Mouse (Mus musculus) layer of hippocampus, postnatal 10 days (tissue): ENCODE data around the gene Scn1b. TPM values are rescaled to one million over a fixed set of nuclear protein-coding genes. Genes with fewer than 3 reads are reported as not detected.

Source experiments
- DNase-seq, 2 experiments: peaks; one replicate each; pipeline ENCODE4 v3.0.0; 2021; ENCODE audit warnings: low spot score in 2 of 2
- total RNA-seq, 2 experiments: library from RNA; stranded (reverse); gene quantifications; 2 replicates each; pipeline ENCODE4 v1.2.3; 2021

Scn1b gene
- total RNA-seq, 2 experiments from 2014 or later, result 264 to 274 TPM

DNA sequence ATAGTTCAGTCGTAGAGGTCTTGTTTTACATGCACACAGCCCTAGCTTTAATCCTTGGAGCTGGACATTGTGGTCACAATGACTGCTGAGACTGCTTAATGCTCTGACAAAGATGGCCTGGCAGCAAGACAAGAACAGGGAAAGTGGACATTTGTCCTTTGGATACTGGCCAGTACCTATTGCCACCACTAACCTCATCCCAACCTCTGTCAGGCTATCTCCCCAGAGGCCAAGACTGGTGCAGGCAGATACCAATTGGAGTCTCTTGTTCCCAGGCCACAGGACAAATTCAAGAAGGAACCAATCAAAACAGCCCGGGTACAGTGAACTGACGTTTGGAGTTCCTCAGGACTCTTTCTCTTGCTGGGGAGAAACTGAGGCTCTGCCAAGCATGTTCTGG lies 38.6 kb downstream of the Scn1b start:
- DNase-seq, result no peak

DNA sequence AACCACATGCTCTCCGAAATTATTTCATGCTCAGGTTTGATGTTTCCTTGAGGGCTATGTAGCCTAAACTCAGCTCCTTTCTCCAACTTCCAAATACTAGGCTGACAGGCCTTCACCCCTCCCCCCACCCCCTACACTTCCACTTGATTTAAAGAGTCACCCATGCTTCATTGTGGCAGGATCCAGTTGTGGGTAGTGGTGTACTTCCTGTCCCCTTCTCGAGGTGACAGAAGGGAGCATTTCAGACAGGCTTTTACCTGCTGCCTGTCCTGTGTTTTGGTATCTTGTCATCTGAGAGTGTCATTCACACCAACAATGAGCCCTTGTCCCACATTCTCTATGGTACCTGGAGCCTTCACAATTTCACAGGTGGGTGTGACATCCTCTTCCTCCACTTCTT lies 39.5 kb downstream of the Scn1b start:
- DNase-seq, result no peak

DNA sequence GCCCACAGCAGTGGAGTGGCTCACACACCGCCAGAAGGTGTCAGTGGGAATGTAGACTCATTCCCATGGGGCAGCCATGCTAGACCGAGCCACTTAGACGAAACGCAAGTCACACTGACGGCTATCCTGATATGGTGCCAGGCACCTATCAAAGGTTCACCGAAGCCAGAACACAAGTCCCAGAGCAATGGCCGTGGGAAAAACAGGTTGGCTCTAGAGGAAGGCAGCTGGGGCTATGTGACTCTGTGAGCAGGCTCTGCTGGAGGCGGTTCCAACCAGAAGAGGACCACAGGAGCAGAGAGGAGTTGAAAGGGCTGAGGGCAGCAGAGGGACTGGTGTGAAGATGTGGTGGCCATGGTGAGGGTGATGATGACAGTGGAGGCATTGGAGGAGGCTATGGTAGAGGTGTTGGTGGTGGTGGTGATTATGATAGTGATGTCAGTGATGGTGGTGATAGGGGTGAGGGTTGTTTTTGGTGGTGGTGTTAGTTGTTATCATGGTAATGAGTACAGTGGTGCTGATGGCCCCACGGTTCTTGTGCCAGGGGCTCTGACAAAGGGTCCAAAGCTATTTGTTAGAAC lies 40.5 kb downstream of the Scn1b start:
- DNase-seq, result no peak

DNA sequence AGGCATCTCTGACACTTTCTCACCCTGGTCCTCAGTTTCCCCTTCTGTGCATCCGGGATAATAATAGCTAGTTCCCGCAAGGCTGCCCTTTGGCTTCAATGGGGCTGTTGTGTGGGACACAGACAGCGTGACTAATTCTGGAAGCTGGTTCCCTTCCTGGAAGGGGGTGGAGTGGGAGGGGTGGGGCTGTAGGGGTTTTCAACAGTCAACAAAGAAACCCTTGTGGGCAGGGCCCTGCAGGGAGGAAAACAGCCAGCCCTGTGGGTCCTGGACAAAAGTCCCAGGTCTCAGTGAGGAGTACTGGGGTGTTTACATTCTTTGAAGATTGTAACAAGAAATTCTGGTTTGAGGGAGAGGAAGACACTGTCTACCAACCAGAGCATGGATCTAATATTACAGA lies 41.6 kb downstream of the Scn1b start:
- DNase-seq, result no peak

DNA sequence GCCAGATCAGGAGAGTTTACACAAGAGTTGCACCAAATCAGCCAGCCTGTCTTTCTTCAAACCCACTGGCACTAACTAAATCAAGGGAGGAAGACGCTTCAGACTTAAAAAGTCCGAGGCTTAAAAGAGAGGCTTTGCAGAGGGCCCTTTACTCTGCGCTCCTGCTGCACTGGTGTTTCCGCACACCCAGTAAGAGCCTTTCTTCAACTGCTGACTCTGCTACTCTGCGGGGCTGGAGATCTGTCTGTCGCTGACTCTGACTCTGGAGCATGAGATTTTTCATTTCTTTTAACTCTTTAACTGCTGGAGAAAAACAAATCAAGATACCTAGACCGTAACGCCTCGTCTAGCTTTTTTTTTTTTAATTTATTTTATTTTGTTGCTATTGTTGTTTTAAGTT lies 42.7 kb downstream of the Scn1b start:
- DNase-seq, result no peak

DNA sequence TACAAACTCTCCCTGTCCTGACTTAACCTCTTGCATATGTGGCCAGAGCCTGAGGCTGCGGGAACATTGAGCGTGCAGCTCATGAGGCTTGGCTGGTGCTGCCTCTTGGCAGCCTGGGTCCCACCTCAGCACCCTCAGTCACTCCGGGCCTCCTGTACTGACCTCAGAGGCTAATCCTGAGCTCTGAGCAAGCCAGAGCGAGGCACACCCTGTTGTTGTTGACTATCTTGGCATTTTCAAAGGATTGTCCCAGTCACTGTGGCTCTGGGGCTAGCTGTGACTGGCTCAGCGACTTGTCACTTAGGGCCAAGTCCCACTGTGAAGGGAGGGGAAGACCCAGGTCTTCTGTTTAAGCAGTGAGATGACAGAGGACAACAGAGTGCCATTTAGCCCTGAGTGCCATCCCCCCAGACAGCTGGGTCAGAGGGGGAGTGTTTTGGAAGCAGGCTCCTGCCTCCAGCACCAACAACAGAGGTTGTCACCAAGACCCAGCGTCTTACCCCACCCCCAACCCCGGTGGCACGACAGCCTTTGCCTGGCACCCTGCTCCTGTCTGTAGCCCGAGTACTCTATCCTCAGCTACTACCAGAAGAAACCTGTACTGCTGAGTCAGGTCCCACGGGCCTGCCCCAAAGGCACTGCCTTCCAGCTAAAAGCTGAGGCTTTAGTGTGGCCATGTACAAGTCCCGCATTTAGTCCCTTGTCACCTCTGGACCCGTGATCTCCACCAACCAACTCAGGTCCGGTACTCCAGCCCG lies 43.8 kb downstream of the Scn1b start:
- DNase-seq, result peak; percentile 56 to 64

DNA sequence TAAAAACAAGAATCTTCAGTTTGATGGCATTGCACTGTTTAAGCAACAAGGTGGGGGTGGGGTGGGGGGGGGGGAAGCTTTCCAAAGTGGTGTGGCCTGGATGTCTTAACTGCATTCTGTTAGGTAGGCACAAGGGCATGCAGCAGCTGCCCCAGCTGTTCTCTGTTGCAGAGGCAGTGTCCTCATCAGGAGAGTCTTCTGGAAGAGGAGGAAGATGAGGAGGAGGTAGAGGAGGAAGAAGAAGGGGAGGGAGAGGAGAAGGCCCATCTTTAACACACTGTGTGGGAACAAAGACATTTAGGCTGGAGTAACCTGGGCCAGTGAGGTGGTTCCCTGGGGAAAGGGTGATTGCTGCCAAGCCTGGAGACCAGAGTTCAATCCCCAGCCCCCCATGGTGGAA lies 44.7 kb downstream of the Scn1b start:
- DNase-seq, result no peak

DNA sequence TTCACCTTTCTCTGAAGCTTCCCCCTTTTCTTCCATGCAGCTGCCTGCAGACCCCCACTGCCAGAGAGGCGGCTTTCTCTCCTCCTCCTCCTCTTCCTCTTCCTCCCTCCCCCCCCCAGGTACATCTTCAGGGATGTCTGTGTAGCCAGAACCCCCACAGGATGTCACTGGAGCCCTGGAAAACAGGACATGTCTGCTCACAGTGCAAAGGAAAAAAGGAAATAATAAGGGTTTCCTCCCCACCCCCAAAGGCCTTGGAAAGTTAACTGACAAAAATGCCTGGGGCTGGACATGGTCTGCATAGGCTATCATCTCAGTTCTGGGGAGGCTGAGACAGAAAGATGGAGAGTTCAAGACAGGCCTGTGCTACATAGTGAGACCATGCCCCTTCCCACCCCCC lies 45.7 kb downstream of the Scn1b start:
- no peak for DNase-seq

DNA sequence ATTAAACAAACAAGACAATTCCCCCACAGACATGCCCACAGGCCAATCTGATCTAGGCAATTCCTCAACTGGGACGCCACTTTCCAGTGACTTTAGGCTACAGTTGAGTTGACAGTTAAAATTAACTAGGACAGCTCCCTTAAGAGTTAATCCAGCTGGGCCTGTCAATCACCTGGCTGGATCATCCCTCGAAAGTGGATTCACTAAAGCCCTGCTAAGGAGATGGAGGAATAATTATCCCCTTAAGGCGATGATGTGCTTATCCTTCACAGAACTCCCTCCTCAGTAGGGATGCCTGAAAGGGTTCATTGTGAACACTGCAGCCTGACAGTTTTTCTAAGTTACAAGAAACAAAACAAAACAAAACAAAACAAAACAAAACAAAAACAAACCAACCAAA lies 46.2 kb downstream of the Scn1b start:
- no peak for DNase-seq

DNA sequence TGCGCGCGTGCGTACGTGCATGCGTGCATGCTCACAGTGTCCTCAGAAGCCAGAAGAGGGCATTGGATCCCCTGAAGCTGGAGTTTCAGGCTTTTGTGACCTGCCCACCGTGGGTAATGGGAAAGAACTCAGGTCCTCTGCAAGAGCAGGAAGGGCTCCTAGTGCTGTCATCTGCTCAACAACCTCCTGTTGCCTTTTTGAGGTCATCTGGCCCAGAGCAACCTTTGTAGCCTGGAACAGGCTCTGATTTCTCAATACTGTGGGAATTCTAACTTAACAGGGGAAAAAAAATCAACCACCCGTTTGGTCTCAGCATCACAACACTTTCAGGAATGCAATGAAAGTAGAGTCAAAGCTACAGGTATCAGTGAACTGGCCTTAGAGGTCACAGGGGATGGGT lies 47.1 kb downstream of the Scn1b start:
- DNase-seq, result no peak

DNA sequence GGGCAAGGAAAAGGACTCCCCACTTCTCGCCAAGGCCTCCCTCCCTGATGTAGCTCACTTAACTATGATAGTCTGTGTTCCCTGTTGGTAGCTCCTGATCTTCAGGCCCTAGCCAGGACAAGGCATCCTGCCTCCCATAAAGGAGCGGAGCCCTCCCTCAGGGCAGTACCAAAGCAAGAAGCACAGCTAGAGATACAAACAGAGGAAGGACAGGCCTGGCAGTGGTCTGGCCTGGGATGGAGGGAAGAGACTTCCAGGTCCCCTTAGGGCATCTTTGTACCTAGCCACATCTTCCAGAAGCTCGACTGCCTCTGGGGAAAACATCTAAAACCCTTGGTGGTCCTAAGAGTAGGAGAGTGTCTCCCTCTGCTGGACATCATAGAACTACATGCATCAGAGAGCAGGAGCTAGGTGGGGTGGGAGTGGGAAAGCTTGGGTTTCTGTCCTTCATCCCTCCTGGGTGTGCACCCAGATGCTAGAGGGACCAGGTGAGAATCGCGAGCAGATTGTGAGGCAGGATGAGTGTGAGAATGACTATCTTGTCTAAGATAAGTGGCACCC lies 48.8 kb downstream of the Scn1b start:
- DNase-seq, result peak; percentile 72 to 74

DNA sequence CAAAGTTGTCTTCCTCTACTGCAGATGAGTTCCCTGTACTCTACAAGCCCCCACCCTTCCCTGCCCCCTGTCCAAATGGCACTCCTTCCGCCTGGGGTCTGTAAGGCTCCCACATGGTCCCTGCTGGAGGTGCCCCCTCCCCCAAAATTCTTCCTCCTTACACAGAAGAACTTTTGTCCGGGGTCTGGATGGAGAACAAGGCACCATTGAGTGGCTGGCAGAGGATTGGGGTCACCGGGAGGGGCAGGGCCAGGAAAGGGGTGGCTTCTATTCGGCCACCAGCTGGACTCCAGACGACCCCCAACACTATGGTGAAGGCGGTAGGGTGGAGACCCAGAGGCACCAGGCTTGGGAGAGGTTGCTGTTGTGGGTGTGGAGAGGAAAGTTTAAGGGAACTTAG lies 49.3 kb downstream of the Scn1b start:
- DNase-seq, result peak; percentile 58 to 67

DNA sequence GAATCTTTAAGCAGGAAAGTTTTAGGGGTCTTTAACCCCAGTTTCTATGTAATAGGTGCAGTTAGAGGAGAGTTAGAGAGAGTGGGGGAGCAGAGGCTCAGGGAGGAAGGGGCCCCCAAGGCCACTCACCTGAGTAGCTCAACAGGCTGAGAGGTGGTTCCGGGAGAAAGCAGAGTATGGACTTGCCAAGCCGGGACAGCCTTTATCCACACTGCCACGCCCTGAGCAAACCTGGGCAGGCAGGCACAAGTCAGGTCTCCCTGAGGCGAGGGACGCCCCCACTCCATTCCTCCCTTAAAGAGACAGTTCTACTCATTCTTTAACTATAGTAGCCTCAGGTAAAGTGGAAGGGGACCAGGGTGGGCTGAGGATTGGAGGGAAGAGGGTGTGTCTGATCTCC lies 50.3 kb downstream of the Scn1b start, which contains the start of gene Fxyd3:
Fxyd3 (minus strand) TSS at position 213 of the 400 bp plus-strand sequence.
- DNase-seq, result no peak

DNA sequence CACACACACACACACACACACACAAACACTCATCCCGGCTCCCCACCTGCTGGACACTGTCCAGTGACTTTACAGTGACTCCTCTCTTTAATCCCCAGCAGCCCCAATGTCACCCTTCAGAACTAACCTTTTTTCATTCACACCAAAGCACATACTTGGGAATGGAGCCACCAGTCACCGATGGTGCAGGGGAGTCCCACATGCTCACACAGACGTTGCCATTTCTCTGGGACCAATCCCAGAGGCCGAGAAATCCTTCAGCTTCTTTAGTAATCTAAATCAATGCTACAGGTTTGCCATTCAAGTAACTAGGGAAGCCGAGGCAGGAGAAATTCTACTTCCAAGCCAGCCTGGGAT lies 52.1 kb downstream of the Scn1b start:
- DNase-seq, result peak in 1 of 2 experiments; percentile 53

DNA sequence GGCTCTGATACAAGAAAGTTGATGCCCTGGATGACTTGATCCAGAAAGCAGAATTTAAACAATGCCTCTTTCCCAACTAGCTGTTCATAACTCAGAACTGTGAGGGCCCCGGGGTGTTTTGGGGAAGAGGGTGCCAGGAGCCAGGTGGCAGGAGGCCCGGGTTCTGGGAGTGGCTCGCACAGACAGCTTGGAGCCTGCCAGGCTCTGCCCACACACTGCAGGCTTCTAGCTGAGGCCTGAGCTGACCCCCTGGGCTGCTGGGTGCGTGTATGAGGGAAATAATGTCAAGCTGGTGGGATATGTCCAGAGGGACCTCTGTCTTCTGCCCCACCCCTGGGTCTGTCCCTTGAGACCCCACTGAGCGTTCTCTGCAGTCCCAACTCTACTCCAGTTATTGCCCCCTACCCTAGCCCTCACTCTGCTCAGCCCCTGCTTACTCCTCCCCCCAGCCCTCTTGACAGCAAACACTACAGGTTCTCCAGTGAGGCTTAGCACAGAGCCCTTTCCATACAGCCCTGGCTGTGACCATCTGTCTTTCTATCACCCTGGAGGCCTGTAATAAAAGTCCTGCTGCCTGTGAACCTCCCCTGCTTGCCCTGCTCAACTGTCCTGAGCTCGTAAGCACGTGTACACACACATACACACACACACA lies 52.6 kb downstream of the Scn1b start:
- DNase-seq, result peak in 1 of 2 experiments; percentile 53

DNA sequence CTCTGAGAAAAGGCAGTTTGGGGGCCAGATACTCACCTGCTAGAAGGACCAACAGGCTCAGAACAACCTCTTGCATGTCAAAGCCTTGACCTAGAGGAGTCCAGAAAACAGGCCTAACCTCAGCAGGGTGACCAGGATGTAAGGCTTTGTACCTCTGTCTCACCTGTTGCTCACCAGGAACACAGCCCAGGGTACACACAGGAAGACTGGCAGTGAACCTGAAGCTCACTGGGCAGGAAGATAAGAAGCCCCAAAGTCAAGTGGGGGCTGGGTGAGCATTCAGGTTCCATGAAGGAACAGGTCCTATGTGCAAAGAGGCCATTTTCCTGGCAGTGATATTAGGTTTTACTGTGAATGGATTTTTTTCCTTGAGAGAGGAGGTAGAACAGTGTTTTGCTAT lies 53.3 kb downstream of the Scn1b start:
- no peak for DNase-seq

DNA sequence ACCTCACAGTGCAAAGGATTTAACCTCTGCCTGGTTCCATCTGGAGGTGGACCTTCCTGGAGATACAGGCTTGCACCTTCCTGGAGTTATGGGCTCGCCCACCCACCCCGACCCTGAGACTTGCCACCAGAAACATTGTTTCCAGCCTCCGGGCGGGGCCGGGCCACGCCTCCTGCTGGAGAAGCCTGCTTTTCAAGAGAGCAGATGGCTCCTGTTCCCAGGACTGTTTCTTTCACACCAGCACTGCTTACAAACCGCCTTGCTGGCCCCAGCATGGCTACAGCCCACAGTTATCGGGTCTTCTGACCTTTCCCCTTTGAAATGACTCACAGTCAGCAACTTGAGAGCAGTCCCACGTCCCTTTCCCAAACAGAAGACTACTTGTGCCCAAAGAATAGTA lies 54.5 kb downstream of the Scn1b start:
- no peak for DNase-seq

DNA sequence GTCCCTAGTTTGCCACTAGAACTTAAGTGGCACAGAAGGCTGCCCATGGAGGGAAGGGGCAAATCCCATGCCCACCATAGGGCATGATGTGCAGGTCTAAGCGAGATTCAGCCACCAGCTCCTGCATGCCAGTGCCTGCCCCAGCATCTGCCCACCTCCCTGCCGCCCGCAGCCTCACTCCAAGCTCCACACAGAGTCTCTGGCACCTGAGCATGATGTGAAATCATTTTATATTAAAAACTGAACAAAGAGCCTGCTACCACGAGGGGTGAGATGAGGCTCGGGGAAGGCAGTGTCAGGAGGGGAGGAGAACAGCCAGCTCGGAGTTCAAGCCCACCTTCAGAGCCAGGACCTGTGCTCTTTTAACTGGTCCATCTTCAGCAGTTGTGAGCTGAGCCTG lies 56.5 kb downstream of the Scn1b start:
- no peak for DNase-seq

DNA sequence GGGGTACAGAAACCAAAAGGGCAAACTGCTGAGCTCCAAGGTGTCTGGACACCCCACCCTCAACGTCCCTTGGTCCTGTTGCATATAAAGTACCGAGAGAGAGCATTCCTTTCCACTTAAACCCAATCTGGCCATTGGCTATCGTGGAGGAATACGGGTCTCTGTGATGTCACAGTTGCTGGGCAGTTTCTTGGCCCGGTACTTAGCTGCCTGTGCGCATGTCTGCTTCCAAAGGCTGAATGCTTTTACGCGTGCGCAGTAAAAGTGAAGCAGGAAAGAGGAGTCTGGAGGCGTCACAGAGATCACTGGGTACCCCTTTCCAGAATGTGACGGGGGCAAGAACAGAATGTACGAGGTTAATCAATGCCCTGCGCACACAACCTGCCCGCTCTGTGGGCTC lies 57.3 kb downstream of the Scn1b start:
- DNase-seq, result no peak

DNA sequence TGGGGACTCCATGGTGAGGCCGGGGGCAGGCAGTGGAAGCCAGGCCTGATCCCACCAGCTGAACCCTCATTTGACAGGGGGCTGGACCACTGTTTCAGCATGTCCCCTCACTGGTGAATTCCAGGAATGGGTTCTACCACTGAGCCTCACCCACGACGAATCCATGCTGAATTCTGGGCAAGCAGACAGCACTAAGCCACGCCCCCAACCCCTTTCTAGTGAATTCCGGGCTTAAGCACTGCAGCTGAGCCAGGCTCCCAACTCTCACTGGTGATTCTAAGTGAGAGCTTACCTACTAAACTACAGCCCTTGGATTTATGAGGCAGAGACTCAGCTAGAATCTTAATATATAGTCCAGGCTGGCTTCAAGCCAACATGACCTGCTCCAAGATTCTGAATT lies 59.0 kb downstream of the Scn1b start:
- peak; percentile 56 to 60 for DNase-seq
